Mouse (Mus musculus): ENCODE measurements around the gene Tgif2.

DNA sequence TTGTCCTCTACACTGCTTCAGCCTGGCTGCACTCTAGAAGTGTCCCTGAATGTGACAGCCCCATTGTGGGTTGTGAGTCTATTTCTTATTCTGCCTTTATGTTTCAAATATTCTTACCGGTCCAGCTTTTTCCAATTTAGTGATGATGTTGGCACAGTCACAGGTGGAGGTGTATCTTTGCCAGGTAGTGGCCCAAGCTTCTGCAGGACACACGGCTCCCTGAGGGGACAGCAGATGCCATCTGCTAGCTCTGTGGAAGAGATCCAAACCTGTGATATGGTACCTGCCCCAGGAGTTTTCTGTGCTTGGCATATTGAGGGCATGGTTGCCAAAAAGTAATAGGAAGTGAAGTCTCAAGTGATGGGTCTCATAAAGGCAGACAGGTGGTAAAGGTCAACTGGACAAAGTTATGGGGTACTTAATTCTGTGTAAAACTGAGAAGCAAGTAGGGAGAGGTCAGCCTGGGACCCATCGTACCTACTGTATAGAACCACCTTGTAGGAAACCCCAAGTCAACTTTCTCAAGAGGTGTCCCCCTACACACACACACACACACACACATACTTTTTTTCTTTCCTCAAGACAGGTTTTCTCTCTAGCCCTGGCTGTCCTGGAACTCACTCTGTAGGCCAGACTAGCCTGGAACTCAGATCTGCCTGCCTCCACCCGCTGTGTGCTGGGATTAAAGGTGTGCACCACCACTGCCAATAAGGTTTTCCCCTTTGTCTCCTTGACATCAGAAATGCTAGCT, 35.1 kb downstream of the Tgif2 start:
- TF ChIP-seq POLR2A (IDR thresholded peaks at IDR 0.05; ENCODE audit: borderline replicate concordance, low read depth, low read length) = no peak
- no peak for TF ChIP-seq CTCF (IDR thresholded peaks at IDR 0.05; ENCODE audit: low read depth, low read length)
